In the genomic region with DNA sequence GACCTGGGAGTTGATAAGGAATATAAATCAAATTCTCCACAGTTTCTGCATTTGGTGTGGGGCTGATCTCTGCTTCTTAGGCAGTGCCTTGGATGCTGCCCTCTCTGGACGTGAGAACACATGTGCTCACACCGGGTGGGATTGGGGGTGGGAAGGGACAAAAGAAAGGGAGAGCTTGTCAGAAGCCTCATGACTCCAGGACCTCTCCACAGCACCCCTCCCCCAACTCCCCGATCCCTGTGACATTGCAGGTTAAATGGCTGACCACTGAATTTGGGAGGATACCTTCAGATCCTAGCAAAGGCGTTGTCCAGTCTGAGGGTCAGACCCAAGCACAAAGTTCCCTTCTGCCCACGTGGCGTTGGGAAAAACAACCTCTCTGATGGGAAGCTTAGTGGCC, we compare ENCODE assay signal across 35 mouse cellular contexts. TPM values are rescaled to one million over a fixed set of nuclear protein-coding genes. Genes with fewer than 3 reads are reported as not detected.
"Had no signal": no experiment of that assay in that cellular context is flagged by ENCODE, and none has a peak within 500 bp of the region (broad histone marks: within the 10 kb centered on the region; RNA-seq: fewer than 3 reads in every experiment).

No protein-coding gene starts in this region.

- H3K27ac ChIP-seq: heart, adult 2 months; intestine, embryonic 15.5 days; kidney, embryonic 15.5 days; kidney, postnatal 0 days; left cerebral cortex, adult 2 months; limb, embryonic 12.5 days; liver, embryonic 13.5 days; liver, embryonic 15.5 days had no signal

- H3K4me2 ChIP-seq: heart, embryonic 12.5 days; hindbrain, embryonic 13.5 days; intestine, embryonic 15.5 days; kidney, embryonic 15.5 days; limb, embryonic 12.5 days; liver, embryonic 11.5 days; liver, embryonic 13.5 days; liver, embryonic 15.5 days had no signal

- ATAC-seq: hindbrain, embryonic 16.5 days; inflammation-experienced regulatory T-cells, adult 6 months; intestine, embryonic 15.5 days; intestine, postnatal 0 days; liver, postnatal 0 days had no signal

- H3K4me1 ChIP-seq: liver, embryonic 13.5 days; liver, embryonic 15.5 days had no signal

- H3K27me3 ChIP-seq: intestine, embryonic 15.5 days; liver, embryonic 13.5 days; liver, embryonic 15.5 days had no signal

- H3K9ac ChIP-seq: heart, embryonic 12.5 days; hindbrain, embryonic 13.5 days; intestine, embryonic 15.5 days; kidney, embryonic 15.5 days; limb, embryonic 12.5 days; liver, embryonic 13.5 days; liver, embryonic 15.5 days; liver, postnatal 0 days had no signal

- DNase-seq: gastrocnemius, postnatal 14 days; heart, adult 2 months; heart, postnatal 10 days; heart, postnatal 4 days; kidney, adult 18-20 months; kidney, adult 9 months; kidney, postnatal 14 days; layer of hippocampus, adult 9-11 months; liver; liver, embryonic 13.5 days; liver, postnatal 0 days had no signal

- H3K4me3 ChIP-seq: heart, adult 2 months; heart, embryonic 12.5 days; hindbrain, embryonic 13.5 days; intestine, embryonic 15.5 days; kidney, embryonic 15.5 days; left cerebral cortex, adult 2 months; limb, embryonic 10.5 days; limb, embryonic 12.5 days; liver, embryonic 13.5 days; liver, embryonic 15.5 days had no signal

- H3K9me3 ChIP-seq: heart, embryonic 12.5 days; hindbrain, embryonic 13.5 days; intestine, embryonic 15.5 days; kidney, embryonic 15.5 days; limb, embryonic 10.5 days; limb, embryonic 12.5 days; liver, embryonic 13.5 days; liver, embryonic 15.5 days had no signal

- H3K36me3 ChIP-seq: heart, embryonic 12.5 days; hindbrain, embryonic 13.5 days; intestine, embryonic 15.5 days; kidney, embryonic 15.5 days; limb, embryonic 10.5 days; limb, embryonic 12.5 days; liver, embryonic 13.5 days; liver, embryonic 15.5 days had no signal

RNA-seq across cellular contexts. Expression of gene Gjb5, which starts 6.5 kb away (rescaled TPM):
- total RNA-seq: gastrocnemius, adult 18-20 months; gastrocnemius, adult 8-10 months; granulocyte monocyte progenitor cell, adult 5-6 weeks; layer of hippocampus, adult 18-20 months; layer of hippocampus, adult 8-10 months; layer of hippocampus, postnatal 25 days; left cerebral cortex, postnatal 14 days; left cerebral cortex, postnatal 36 days had no signal
- polyA plus RNA-seq: inflammation-experienced regulatory T-cells, adult 6 months had no signal

RNA-seq across cellular contexts. Expression of gene Gjb4, which starts 10.6 kb away (rescaled TPM):
- total RNA-seq: gastrocnemius, adult 18-20 months; gastrocnemius, adult 8-10 months; gastrocnemius, postnatal 14 days; gastrocnemius, postnatal 4 days; granulocyte monocyte progenitor cell, adult 5-6 weeks; heart, adult 2 months; heart, postnatal 10 days; heart, postnatal 25 days; heart, postnatal 4 days; layer of hippocampus, adult 18-20 months; layer of hippocampus, adult 8-10 months; layer of hippocampus, postnatal 25 days; left cerebral cortex, adult 2 months; left cerebral cortex, postnatal 14 days; left cerebral cortex, postnatal 36 days had no signal
- polyA plus RNA-seq: heart, embryonic 12.5 days; heart, embryonic 14.5 days; hindbrain, embryonic 13.5 days; hindbrain, embryonic 16.5 days; inflammation-experienced regulatory T-cells, adult 6 months; limb, embryonic 10.5 days; limb, embryonic 12.5 days; liver, embryonic 11.5 days; liver, embryonic 13.5 days; liver, embryonic 15.5 days; liver, postnatal 0 days had no signal

RNA-seq across cellular contexts. Expression of gene Gjb3, which starts 33.8 kb away (rescaled TPM):
- total RNA-seq: gastrocnemius, adult 18-20 months; gastrocnemius, adult 8-10 months; gastrocnemius, postnatal 14 days; gastrocnemius, postnatal 4 days; heart, adult 2 months; left cerebral cortex, postnatal 36 days had no signal
- polyA plus RNA-seq: heart, embryonic 12.5 days had no signal

RNA-seq across cellular contexts. Expression of gene Gja4, which starts 50.6 kb away (rescaled TPM):
- total RNA-seq: granulocyte monocyte progenitor cell, adult 5-6 weeks had no signal
